Mouse (Mus musculus) liver, adult 2 months (tissue): ENCODE results near the gene Ankib1.
"Not testable (repeated sequence)": the region's sequence is repeated elsewhere in the genome, so short reads cannot be mapped to it uniquely, and the experiment has no call there.

Experiments
- CTCF ChIP-seq: fragments of 200-500 bp; IDR thresholded peaks from 2 replicates; pipeline ENCODE4 v1.5.1; 2011; ENCODE audit warnings: low read depth, low read length, control low read depth
- POLR2A ChIP-seq: fragments of 200-500 bp; IDR thresholded peaks from 2 replicates; pipeline ENCODE4 v1.6.1; 2011; ENCODE audit warnings: low read length, control low read depth; ENCODE audit not compliant: insufficient read depth; ENCODE audit errors: extremely low read depth

- TF ChIP-seq CTCF, POLR2A: not testable (repeated sequence)
These were observed 4.1 kb downstream of the Ankib1 start for GRCm38 (mm10) chr5:3798656-3799055.
